Comparison of ENCODE assay signal across 17 mouse cellular contexts in genomic region chr10:73384003-73384402, GRCm38 (mm10).
"Had no signal": no experiment of that assay in that cellular context is flagged by ENCODE, and none has a peak within 500 bp of the region (broad histone marks: within the 10 kb centered on the region; RNA-seq: fewer than 3 reads in every experiment).

No protein-coding gene starts in this region.

- ATAC-seq: liver, embryonic 12.5 days; liver, postnatal 0 days; lung, postnatal 0 days; midbrain, embryonic 13.5 days; midbrain, embryonic 15.5 days; midbrain, embryonic 16.5 days had no signal

- DNase-seq: left cerebral cortex, postnatal 4 days; liver; liver, embryonic 13.5 days; liver, postnatal 0 days; lung, adult 18-20 months; lung, adult 2 months; lung, embryonic 14.5 days; lung, postnatal 10 days; lung, postnatal 14 days; lung, postnatal 36 days; lung, postnatal 4 days; midbrain, embryonic 14.5 days had no signal
